Mouse (Mus musculus): ENCODE results near the gene Tbc1d13.

Gene Tbc1d13

DNA sequence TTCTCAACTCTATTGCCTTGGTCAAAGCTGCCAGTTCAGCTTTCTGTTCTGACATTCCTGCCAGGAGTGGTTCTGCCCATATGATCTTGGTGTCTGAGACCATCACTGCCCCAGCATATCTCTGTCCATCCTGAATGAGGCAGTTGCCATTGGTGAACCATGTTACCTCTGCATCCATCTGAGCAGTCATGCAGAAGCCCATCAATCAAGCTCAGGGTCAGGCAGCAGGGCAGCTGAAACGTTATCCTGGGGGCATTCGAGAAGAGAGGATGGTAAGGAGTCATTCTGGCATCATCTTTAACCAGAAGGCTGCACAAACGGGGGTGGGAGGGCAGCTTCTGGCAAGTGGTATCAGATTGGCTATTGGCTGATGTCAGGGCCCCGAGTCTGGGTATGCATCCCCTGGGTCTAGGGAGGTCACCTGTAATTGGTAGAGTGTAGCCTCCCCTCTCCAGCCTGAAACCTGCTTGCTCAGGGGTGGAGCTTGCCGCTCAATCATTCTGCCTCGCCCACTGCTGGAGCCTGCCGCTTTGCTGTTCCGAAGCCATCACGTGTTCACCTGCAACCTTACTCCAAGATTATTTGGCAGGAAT is 30.9 kb downstream of the Tbc1d13 start:
- H3K4me1 ChIP-seq (replicated peaks; ENCODE audit: low read depth, low read length), result peaks cover 8% of the 10 kb centered on the region
- H3K9me3 ChIP-seq (ENCODE audit: low read length), result peaks cover 17% of the 10 kb centered on the region
- no peaks in the 10 kb centered on the region for H3K27me3 ChIP-seq (ENCODE audit: insufficient read depth, low read length)
- H3K36me3 ChIP-seq (ENCODE audit: insufficient read depth, low read length), result no peaks in the 10 kb centered on the region
- TF ChIP-seq NANOG (IDR thresholded peaks at IDR 0.05; ENCODE audit: borderline replicate concordance, low read length) (no peak), CTCF (conservative IDR thresholded peaks at IDR 0.05; ENCODE audit: low read length) (no peak), POU5F1 (IDR thresholded peaks at IDR 0.05; ENCODE audit: borderline replicate concordance, low read length) (no peak)
- H3K4me3 ChIP-seq (replicated peaks; ENCODE audit: low read length), result no peak overlapping the region

- peaks cover 9% of the 10 kb centered on the region for H3K4me1 ChIP-seq (replicated peaks; ENCODE audit: low read depth, low read length)
- peak; percentile 74 for TF ChIP-seq CTCF (conservative IDR thresholded peaks at IDR 0.05; ENCODE audit: low read length)
- TF ChIP-seq NANOG (IDR thresholded peaks at IDR 0.05; ENCODE audit: borderline replicate concordance, low read length), result no peak
- no peak for TF ChIP-seq POU5F1 (IDR thresholded peaks at IDR 0.05; ENCODE audit: borderline replicate concordance, low read length)
- H3K9me3 ChIP-seq (ENCODE audit: low read length), result peaks cover 17% of the 10 kb centered on the region
- H3K36me3 ChIP-seq (ENCODE audit: insufficient read depth, low read length), result no peaks in the 10 kb centered on the region
- H3K27me3 ChIP-seq (ENCODE audit: insufficient read depth, low read length), result no peaks in the 10 kb centered on the region
- H3K4me3 ChIP-seq (replicated peaks; ENCODE audit: low read length), result no peak overlapping the region
Measured at GRCm38 (mm10) chr2:30166677-30167076, 33.1 kb downstream of the Tbc1d13 start.

- no peak for TF ChIP-seq CTCF (conservative IDR thresholded peaks at IDR 0.05; ENCODE audit: low read length)
- no peak for TF ChIP-seq NANOG (IDR thresholded peaks at IDR 0.05; ENCODE audit: borderline replicate concordance, low read length)
- TF ChIP-seq POU5F1 (IDR thresholded peaks at IDR 0.05; ENCODE audit: borderline replicate concordance, low read length), result no peak
- peaks cover 44% of the 10 kb centered on the region for H3K36me3 ChIP-seq (ENCODE audit: insufficient read depth, low read length)
- peaks cover 8% of the 10 kb centered on the region for H3K9me3 ChIP-seq (ENCODE audit: low read length)
- peak within 1 kb of the TSS; percentile 84 for H3K4me3 ChIP-seq (replicated peaks; ENCODE audit: low read length)
- peaks cover 5% of the 10 kb centered on the region; the same call in 1 of the 2 replicates for H3K27me3 ChIP-seq (ENCODE audit: insufficient read depth, low read length)
- peaks cover 37% of the 10 kb centered on the region for H3K4me1 ChIP-seq (replicated peaks; ENCODE audit: low read depth, low read length)
Measured at GRCm38 (mm10) chr2:30171371-30171996, 37.9 kb downstream of the Tbc1d13 start, which contains the start of gene Endog. Endog (plus strand) TSS chr2:30171493.

GRCm38 (mm10) chr2:30171997-30172382 is 38.4 kb downstream of the Tbc1d13 start:
- H3K9me3 ChIP-seq (ENCODE audit: low read length), result peaks cover 3% of the 10 kb centered on the region
- no peak for TF ChIP-seq NANOG (IDR thresholded peaks at IDR 0.05; ENCODE audit: borderline replicate concordance, low read length)
- TF ChIP-seq POU5F1 (IDR thresholded peaks at IDR 0.05; ENCODE audit: borderline replicate concordance, low read length), result no peak
- no peak for TF ChIP-seq CTCF (conservative IDR thresholded peaks at IDR 0.05; ENCODE audit: low read length)
- H3K4me1 ChIP-seq (replicated peaks; ENCODE audit: low read depth, low read length), result peaks cover 42% of the 10 kb centered on the region
- peaks cover 5% of the 10 kb centered on the region; the same call in 1 of the 2 replicates for H3K27me3 ChIP-seq (ENCODE audit: insufficient read depth, low read length)
- peaks cover 50% of the 10 kb centered on the region for H3K36me3 ChIP-seq (ENCODE audit: insufficient read depth, low read length)
- H3K4me3 ChIP-seq (replicated peaks; ENCODE audit: low read length), result peak overlapping the region; percentile 84

DNA sequence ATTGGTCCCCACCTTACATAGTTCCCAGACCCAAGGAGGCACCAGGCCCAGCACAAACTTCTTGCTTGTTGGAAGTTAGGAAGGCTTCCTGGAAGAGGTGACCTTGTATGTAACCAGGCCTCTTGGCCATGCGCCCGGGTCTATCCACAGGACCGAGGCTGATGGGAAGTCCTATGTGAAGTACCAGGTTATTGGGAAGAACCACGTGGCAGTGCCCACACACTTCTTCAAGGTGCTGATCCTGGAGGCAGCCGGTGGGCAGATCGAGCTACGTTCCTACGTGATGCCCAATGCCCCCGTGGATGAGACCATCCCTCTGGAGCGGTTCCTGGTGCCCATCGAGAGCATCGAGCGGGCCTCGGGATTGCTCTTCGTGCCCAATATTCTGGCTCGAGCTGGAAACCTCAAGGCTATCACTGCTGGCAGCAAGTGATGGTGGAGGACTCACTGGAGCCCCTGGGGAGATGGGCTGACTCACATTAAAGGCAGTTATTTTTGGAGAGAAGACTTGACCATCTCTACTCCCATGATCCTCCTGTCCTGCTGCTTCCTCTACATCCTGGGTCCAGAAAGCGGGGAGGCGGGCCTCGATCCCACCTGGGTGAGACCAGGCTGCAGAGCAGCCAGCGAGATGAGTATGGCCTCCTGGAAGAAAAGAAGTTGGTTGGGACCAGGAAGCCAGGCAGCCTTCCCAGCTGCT is 40.1 kb downstream of the Tbc1d13 start:
- Histone ChIP-seq H3K36me3 (ENCODE audit: insufficient read depth, low read length) (peaks cover 54% of the 10 kb centered on the region), H3K4me1 (replicated peaks; ENCODE audit: low read depth, low read length) (peaks cover 50% of the 10 kb centered on the region), H3K27me3 (ENCODE audit: insufficient read depth, low read length) (peaks cover 5% of the 10 kb centered on the region; the same call in 1 of the 2 replicates), H3K4me3 (replicated peaks; ENCODE audit: low read length) (no peak overlapping the region), H3K9me3 (ENCODE audit: low read length) (no peaks in the 10 kb centered on the region)
- no peak for TF ChIP-seq NANOG (IDR thresholded peaks at IDR 0.05; ENCODE audit: borderline replicate concordance, low read length)
- no peak for TF ChIP-seq POU5F1 (IDR thresholded peaks at IDR 0.05; ENCODE audit: borderline replicate concordance, low read length)
- no peak for TF ChIP-seq CTCF (conservative IDR thresholded peaks at IDR 0.05; ENCODE audit: low read length)

DNA sequence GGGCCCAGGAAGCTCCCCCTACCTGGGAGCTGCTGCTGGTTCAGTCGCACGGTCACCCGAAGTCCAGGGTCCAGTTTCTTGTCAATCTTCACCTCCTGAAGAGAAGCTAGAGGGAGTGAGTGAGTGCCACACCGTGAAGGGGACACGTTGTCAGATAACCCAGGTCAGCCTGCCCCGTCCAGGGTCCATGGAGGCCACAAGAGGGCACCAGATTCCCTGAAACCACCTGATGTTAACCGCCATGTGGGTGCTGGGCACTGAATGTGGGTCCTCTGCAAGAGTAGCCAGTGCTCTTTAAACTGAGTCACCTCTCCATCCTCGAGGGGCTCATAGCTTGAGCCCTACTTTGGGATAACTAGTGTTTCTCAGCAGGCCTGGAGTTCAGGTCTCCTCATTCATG is 42.4 kb downstream of the Tbc1d13 start:
- Histone ChIP-seq H3K27me3 (ENCODE audit: insufficient read depth, low read length) (peaks cover 5% of the 10 kb centered on the region; the same call in 1 of the 2 replicates), H3K9me3 (ENCODE audit: low read length) (no peaks in the 10 kb centered on the region), H3K4me1 (replicated peaks; ENCODE audit: low read depth, low read length) (peaks cover 48% of the 10 kb centered on the region), H3K4me3 (replicated peaks; ENCODE audit: low read length) (no peak overlapping the region), H3K36me3 (ENCODE audit: insufficient read depth, low read length) (peaks cover 54% of the 10 kb centered on the region)
- TF ChIP-seq CTCF (conservative IDR thresholded peaks at IDR 0.05; ENCODE audit: low read length), result peak; percentile 18; the same call in 1 of the 2 replicates
- TF ChIP-seq NANOG (IDR thresholded peaks at IDR 0.05; ENCODE audit: borderline replicate concordance, low read length), result no peak

GRCm38 (mm10) chr2:30176561-30176960 is 43.0 kb downstream of the Tbc1d13 start:
- Histone ChIP-seq H3K36me3 (ENCODE audit: insufficient read depth, low read length) (peaks cover 54% of the 10 kb centered on the region), H3K27me3 (ENCODE audit: insufficient read depth, low read length) (peaks cover 5% of the 10 kb centered on the region; the same call in 1 of the 2 replicates), H3K9me3 (ENCODE audit: low read length) (no peaks in the 10 kb centered on the region), H3K4me1 (replicated peaks; ENCODE audit: low read depth, low read length) (peaks cover 45% of the 10 kb centered on the region), H3K4me3 (replicated peaks; ENCODE audit: low read length) (no peak overlapping the region)
- no peak for TF ChIP-seq POU5F1 (IDR thresholded peaks at IDR 0.05; ENCODE audit: borderline replicate concordance, low read length)
- no peak for TF ChIP-seq NANOG (IDR thresholded peaks at IDR 0.05; ENCODE audit: borderline replicate concordance, low read length)
- TF ChIP-seq CTCF (conservative IDR thresholded peaks at IDR 0.05; ENCODE audit: low read length), result no peak
